Mouse (Mus musculus) intestine, postnatal 0 days (tissue): ENCODE measurements around the gene Pin1. TPM values are rescaled to one million over a fixed set of nuclear protein-coding genes. Genes with fewer than 3 reads are reported as not detected.

ENCODE experiments used
- ATAC-seq: fragments of 200-750 bp; cut with Nextera tagmentation; 2 replicates; pipeline ENCODE4 v1.8.0; 2017; ENCODE audit warnings: mild to moderate bottlenecking, moderate TSS enrichment, moderate library complexity
- H3K27ac ChIP-seq: fragments of 300-500 bp; sonication (generic); 2 replicates; pipeline ENCODE4 v1.5.1; 2014; ENCODE audit warnings: mild to moderate bottlenecking, low read depth, low read length, moderate library complexity
- H3K27me3 ChIP-seq: fragments of 300-500 bp; sonication (generic); replicated peaks from 2 replicates; pipeline ENCODE4 v1.6.1; 2014; ENCODE audit warnings: low read length, mixed read lengths; ENCODE audit not compliant: control insufficient read depth, insufficient read depth
- H3K36me3 ChIP-seq: fragments of 300-500 bp; sonication (generic); 2 replicates; pipeline ENCODE4 v1.6.1; 2014; ENCODE audit warnings: mild to moderate bottlenecking, moderate library complexity; ENCODE audit not compliant: control insufficient read depth, insufficient read depth
- H3K4me1 ChIP-seq: fragments of 300-500 bp; sonication (generic); replicated peaks from 2 replicates; pipeline ENCODE4 v1.6.1; 2014; ENCODE audit warnings: antibody characterized with exemption, low read length, mixed read lengths; ENCODE audit not compliant: control insufficient read depth, insufficient read depth
- H3K4me2 ChIP-seq: fragments of 300-500 bp; sonication (generic); replicated peaks from 2 replicates; pipeline ENCODE4 v1.6.1; 2014; ENCODE audit warnings: low read depth, mild to moderate bottlenecking, moderate library complexity
- H3K4me3 ChIP-seq: fragments of 300-500 bp; sonication (generic); 2 replicates; pipeline ENCODE4 v1.5.1; 2014; ENCODE audit warnings: low read depth, low read length
- H3K9ac ChIP-seq: fragments of 300-500 bp; sonication (generic); 2 replicates; pipeline ENCODE4 v1.6.1; 2014; ENCODE audit warnings: mild to moderate bottlenecking, low read depth, low read length
- H3K9me3 ChIP-seq: fragments of 300-500 bp; sonication (generic); 2 replicates; pipeline ENCODE4 v1.6.1; 2016; ENCODE audit warnings: mixed run types; ENCODE audit not compliant: control insufficient read depth
- CTCF ChIP-seq: sonication (generic); IDR thresholded peaks from 2 replicates; pipeline ENCODE4 v1.5.1; 2016; ENCODE audit warnings: low read depth, mild to moderate bottlenecking, control low read depth, antibody characterized with exemption, moderate library complexity
- WGBS: fragments of 180-500 bp; shearing (Covaris S2); extraction: QIAGEN DNeasy Blood & Tissue Kit; methylation state at CpG from one replicate; pipeline ENCODE4 v1.1.7; 2014; 5-methylcytosine and 5-hydroxymethylcytosine counted together
- polyA plus RNA-seq: library from polyadenylated mRNA; unstranded; fragments of >200 nt; fragmentation: Nextera tagmentation; extraction: Ambion mirVana; gene quantifications from 2 replicates; pipeline ENCODE4 v1.2.1, GENCODE M21; 2015

The Pin1 gene
- polyA plus RNA-seq, 1 experiment from 2014 or later = 27.2 TPM

- Histone ChIP-seq H3K27me3 (no peaks in the 10 kb centered on the region), H3K9ac (no peak overlapping the region), H3K4me3 (no peak overlapping the region), H3K9me3 (no peaks in the 10 kb centered on the region), H3K4me2 (no peak overlapping the region), H3K36me3 (no peaks in the 10 kb centered on the region), H3K27ac (no peak overlapping the region), H3K4me1 (no peaks in the 10 kb centered on the region)
- no peak for TF ChIP-seq CTCF
- no peak for ATAC-seq
- WGBS = 37% methylated on average over 4 of the region's 4 CpGs
These were observed 54.1 kb downstream of the Pin1 start for GRCm38 (mm10) chr9:20705981-20706380.

DNA sequence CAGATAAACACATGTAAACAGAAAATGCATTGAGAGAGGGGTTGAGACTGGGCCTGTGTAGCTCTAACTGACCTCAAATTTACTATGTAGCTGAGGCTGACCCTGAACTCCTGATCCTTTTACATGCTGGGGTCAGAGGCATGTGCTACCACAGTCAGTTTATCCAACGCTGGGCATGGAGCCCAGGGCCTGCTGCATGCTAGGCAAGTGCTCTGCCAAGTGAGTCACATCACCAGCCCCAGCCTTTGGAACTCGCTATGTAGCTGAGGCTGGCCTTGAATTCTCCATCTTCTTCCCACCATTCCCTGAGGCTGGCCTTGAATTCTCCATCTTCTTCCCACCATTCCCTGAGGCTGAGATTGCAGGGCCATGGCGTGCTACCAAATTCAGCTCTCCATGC lies 58.6 kb downstream of the Pin1 start:
- Histone ChIP-seq H3K4me3 (no peak overlapping the region), H3K27me3 (no peaks in the 10 kb centered on the region), H3K9ac (no peak overlapping the region), H3K27ac (no peak overlapping the region), H3K4me2 (no peak overlapping the region), H3K9me3 (no peaks in the 10 kb centered on the region), H3K36me3 (no peaks in the 10 kb centered on the region), H3K4me1 (no peaks in the 10 kb centered on the region)
- ATAC-seq = no peak
- no peak for TF ChIP-seq CTCF
- WGBS = 77% methylated on average over 3 of the region's 3 CpGs

DNA sequence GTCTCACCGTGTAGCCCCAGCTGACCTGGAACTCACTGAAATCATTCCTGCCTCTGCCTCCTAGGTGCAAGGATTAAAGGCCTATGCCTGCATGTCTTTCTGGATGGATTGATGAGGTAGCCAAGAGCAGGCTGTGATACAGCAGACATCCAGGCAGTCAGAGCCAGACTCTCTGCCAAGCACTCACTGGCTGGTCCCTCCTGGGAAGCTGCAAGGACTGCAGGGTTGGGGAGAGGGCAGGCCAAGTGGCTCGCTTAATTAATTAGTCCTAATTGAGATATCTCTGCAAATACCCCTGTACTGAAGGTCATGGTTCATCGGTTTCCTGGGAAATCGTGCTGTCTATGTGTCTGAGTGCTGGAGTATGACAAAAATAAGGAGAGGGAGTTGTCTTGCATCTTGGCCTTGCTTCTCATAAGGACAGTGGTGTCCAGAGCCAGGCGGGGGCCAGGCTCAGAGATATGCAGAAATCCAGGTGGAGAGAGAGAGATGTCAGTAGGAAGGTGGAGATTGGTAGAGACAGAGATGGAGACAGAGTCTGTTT lies 61.1 kb downstream of the Pin1 start:
- Histone ChIP-seq H3K4me2 (no peak overlapping the region), H3K27ac (no peak overlapping the region), H3K9me3 (no peaks in the 10 kb centered on the region), H3K36me3 (no peaks in the 10 kb centered on the region), H3K4me1 (no peaks in the 10 kb centered on the region), H3K27me3 (no peaks in the 10 kb centered on the region), H3K9ac (no peak overlapping the region), H3K4me3 (no peak overlapping the region)
- no peak for ATAC-seq
- WGBS = 74% methylated on average over 5 of the region's 5 CpGs
- TF ChIP-seq CTCF = no peak

- 33% methylated on average over 5 of the region's 11 CpGs for WGBS
- H3K4me2 ChIP-seq = no peak overlapping the region
- no peaks in the 10 kb centered on the region for H3K27me3 ChIP-seq
- H3K36me3 ChIP-seq = no peaks in the 10 kb centered on the region
- ATAC-seq = no peak
- H3K4me1 ChIP-seq = no peaks in the 10 kb centered on the region
- H3K27ac ChIP-seq = no peak overlapping the region
- no peaks in the 10 kb centered on the region for H3K9me3 ChIP-seq
- no peak overlapping the region for H3K9ac ChIP-seq
- no peak overlapping the region for H3K4me3 ChIP-seq
- TF ChIP-seq CTCF = no peak
These were observed 61.6 kb downstream of the Pin1 start for GRCm38 (mm10) chr9:20713478-20713987.

GRCm38 (mm10) chr9:20715332-20715731 lies 63.4 kb downstream of the Pin1 start:
- Histone ChIP-seq H3K27ac (no peak overlapping the region), H3K9ac (no peak overlapping the region), H3K27me3 (no peaks in the 10 kb centered on the region), H3K9me3 (no peaks in the 10 kb centered on the region), H3K36me3 (no peaks in the 10 kb centered on the region), H3K4me1 (no peaks in the 10 kb centered on the region), H3K4me3 (no peak overlapping the region), H3K4me2 (no peak overlapping the region)
- WGBS = 66% methylated on average over 7 of the region's 7 CpGs
- peak; percentile 50 for TF ChIP-seq CTCF
- no peak for ATAC-seq

Other genes with a start within 250 kb of the Pin1 start
- 5.3 and 5.6 TPM in 2 replicates for gene Zfp26, start 191.9 kb upstream of the Pin1 start, polyA plus RNA-seq
- 8.5 and 9.4 TPM in 2 replicates for gene Zfp426, start 159.3 kb upstream of the Pin1 start, polyA plus RNA-seq
- gene Zfp266, start 130.7 kb upstream of the Pin1 start, polyA plus RNA-seq = 17.5 and 22.1 TPM in 2 replicates
- gene Zfp846, start 70.8 kb upstream of the Pin1 start, polyA plus RNA-seq = 5.2 and 5.7 TPM in 2 replicates
- 557 and 578 TPM in 2 replicates for gene Ubl5, start 9.2 kb upstream of the Pin1 start, polyA plus RNA-seq
- 7.4 and 7.6 TPM in 2 replicates for gene Fbxl12, start 7.3 kb upstream of the Pin1 start, polyA plus RNA-seq
- 3.7 and 4.1 TPM in 2 replicates for gene Olfm2, start 94.3 kb downstream of the Pin1 start, polyA plus RNA-seq
- 1.2 and 1.9 TPM in 2 replicates for gene Col5a3, start 163.0 kb downstream of the Pin1 start, polyA plus RNA-seq
- gene Rdh8, start 166.4 kb downstream of the Pin1 start, polyA plus RNA-seq = not detected in 2 replicates
- gene A230050P20Rik, start 216.5 kb downstream of the Pin1 start, polyA plus RNA-seq = 4.9 and 5.6 TPM in 2 replicates
- gene Angptl6, start 227.6 kb downstream of the Pin1 start, polyA plus RNA-seq = 9.4 and 9.8 TPM in 2 replicates
- gene Ppan, start 236.1 kb downstream of the Pin1 start, polyA plus RNA-seq = 18.7 and 21.4 TPM in 2 replicates
- 131 and 138 TPM in 2 replicates for gene Eif3g, start 246.5 kb downstream of the Pin1 start, polyA plus RNA-seq